Mouse (Mus musculus): ENCODE data around the gene Jade1.

DNA sequence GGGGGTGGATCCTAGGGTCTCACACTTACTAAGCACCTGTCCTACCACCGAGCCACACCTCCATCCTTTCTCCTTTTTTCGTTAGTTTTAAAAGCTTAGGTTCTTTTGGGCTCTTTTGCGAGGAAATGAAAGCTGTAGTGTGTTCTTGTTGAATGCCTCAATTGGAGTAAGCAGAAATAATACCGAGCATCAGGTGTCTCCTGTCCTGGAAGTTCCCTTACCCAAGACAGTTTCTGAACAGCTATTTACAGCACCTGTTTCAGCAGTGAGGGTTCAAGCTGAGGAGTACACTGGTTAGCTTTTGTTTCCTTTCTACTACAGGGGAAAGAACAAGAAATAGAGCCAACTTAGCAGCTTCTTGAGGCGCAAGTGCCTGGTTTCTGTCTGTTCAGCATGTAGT lies 14.4 kb downstream of the Jade1 start:
- TF ChIP-seq POLR2A (IDR thresholded peaks at IDR 0.05; ENCODE audit: insufficient read depth, low read depth, low read length) (no peak), CTCF (IDR thresholded peaks at IDR 0.05) (no peak)

Measured in heart, adult 2 months (tissue).